Mouse (Mus musculus): Measurements from ENCODE around the gene Gm1043.

- no peak for TF ChIP-seq CTCF (IDR thresholded peaks at IDR 0.05; ENCODE audit: insufficient read depth, low read length)
- no peak for TF ChIP-seq POLR2A (IDR thresholded peaks at IDR 0.05; ENCODE audit: borderline replicate concordance, extremely low read depth, low read depth, low read length)
Observed at GRCm38 (mm10) chr5:37228894-37229293, 143.7 kb downstream of the Gm1043 start.

Data from lung, adult 2 months (tissue).